Mouse (Mus musculus): ENCODE results near the gene Il5ra.

The Il5ra gene

GRCm38 (mm10) chr6:106740244-106740825 lies 8.5 kb downstream of the Il5ra start:
- no peak for DNase-seq (ENCODE audit: extremely low read depth, low read depth)

DNA sequence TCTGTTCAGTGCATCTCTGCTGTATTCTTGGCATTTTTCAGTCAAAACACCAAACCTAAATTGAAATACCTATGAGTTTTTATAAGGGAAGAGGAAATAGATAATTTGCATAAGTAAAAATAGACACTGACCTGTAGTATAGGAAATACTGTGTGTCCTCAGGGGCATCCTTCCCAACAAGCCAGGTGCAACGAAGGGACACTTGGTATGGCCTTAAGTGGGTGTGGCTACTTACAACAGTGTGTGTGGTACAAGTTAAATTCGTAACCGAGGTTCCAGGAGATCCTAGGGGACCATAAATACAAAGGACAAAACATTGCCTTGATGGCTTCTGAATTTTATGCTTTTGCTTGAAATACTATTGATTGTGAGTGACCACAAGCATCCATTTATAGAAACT lies 10.6 kb downstream of the Il5ra start:
- no peak for DNase-seq (ENCODE audit: extremely low read depth, low read depth)

GRCm38 (mm10) chr6:106732563-106732962 lies 16.3 kb downstream of the Il5ra start:
- no peak for DNase-seq (ENCODE audit: extremely low read depth, low read depth)

GRCm38 (mm10) chr6:106729682-106730314 lies 19.0 kb downstream of the Il5ra start:
- DNase-seq (ENCODE audit: extremely low read depth, low read depth), result no peak

- DNase-seq (ENCODE audit: extremely low read depth, low read depth), result no peak
Measured at GRCm38 (mm10) chr6:106727703-106728102, 21.1 kb downstream of the Il5ra start.

DNA sequence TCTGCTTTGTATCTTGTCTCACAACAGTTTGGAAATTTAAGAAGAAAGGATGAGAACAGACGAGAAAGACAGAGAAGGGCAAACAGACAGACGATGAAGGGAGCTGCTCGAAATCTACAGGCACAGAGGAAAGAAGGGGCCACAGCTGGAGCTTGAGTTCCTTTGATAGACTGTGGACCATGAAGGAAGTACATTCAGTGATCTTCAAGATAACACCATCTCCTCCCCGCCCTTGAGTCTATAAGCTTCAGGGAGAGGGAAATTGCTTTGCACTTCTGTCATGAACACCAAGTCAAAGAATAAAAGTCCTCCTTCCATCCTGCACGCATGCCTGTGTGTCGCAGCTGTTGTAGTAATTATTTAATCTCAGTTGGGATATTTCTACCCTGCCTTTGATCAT lies 22.8 kb downstream of the Il5ra start:
- no peak for DNase-seq (ENCODE audit: extremely low read depth, low read depth)

GRCm38 (mm10) chr6:106725642-106726041 lies 23.2 kb downstream of the Il5ra start:
- no peak for DNase-seq (ENCODE audit: extremely low read depth, low read depth)

GRCm38 (mm10) chr6:106705506-106706035 lies 43.3 kb downstream of the Il5ra start:
- DNase-seq (ENCODE audit: extremely low read depth, low read depth), result no peak

DNA sequence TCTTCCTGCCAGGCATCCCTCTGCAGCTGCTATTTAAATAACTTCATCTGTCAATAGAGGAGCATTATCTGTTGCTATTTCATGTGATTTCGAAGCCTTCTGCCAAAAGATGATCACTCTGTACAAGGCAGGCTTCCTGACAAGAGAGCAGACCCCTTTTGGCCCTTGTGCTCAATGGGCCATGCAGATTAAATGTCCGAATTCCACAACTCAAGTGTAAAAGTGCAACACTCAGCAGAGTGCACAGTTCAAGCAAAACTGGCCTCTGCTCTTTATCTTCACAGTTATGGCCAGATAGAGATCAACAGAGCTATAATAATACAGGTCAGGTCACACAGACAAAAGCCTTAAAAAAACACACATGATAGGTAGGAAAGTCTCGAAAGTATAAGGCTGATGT lies 46.9 kb downstream of the Il5ra start:
- no peak for DNase-seq (ENCODE audit: extremely low read depth, low read depth)

GRCm38 (mm10) chr6:106675581-106675980 lies 73.3 kb downstream of the Il5ra start:
- DNase-seq (ENCODE audit: extremely low read depth, low read depth), result no peak

GRCm38 (mm10) chr6:106663780-106664651 lies 84.8 kb downstream of the Il5ra start:
- peak; percentile 33 for DNase-seq (ENCODE audit: extremely low read depth, low read depth)

Measured in MEL-GATA-1-ER (cell line).